Mouse (Mus musculus): ENCODE data around the gene Bax. TPM values are rescaled to one million over a fixed set of nuclear protein-coding genes. Genes with fewer than 3 reads are reported as not detected.
"Not testable (repeated sequence)": the region's sequence is repeated elsewhere in the genome, so short reads cannot be mapped to it uniquely, and the experiment has no call there.

Bax gene
- polyA plus RNA-seq, 1 experiment from 2014 or later: 185 TPM

- Histone ChIP-seq H3K27me3 (replicated peaks) (no peaks in the 10 kb centered on the region), H3K27ac (no peak overlapping the region), H3K4me2 (replicated peaks) (no peak overlapping the region), H3K9me3 (no peaks in the 10 kb centered on the region), H3K36me3 (no peaks in the 10 kb centered on the region), H3K9ac (no peak overlapping the region), H3K4me1 (replicated peaks) (0 out of 2 replicates have a peak, but pooled peaks cover 2% of the 10 kb centered on the region), H3K4me3 (replicated peaks) (no peak overlapping the region)
- 10% methylated on average over 3 of the region's 3 CpGs for WGBS
- no peak for ATAC-seq
Measured at GRCm38 (mm10) chr7:45477003-45477402, 10.3 kb upstream of the Bax start.

GRCm38 (mm10) chr7:45476453-45476852, 9.8 kb upstream of the Bax start:
- ATAC-seq: no peak
- Histone ChIP-seq H3K9me3 (no peaks in the 10 kb centered on the region), H3K4me1 (replicated peaks) (0 out of 2 replicates have a peak, but pooled peaks cover 2% of the 10 kb centered on the region), H3K4me2 (replicated peaks) (no peak overlapping the region), H3K9ac (no peak overlapping the region), H3K27me3 (replicated peaks) (no peaks in the 10 kb centered on the region), H3K4me3 (replicated peaks) (no peak overlapping the region), H3K36me3 (no peaks in the 10 kb centered on the region), H3K27ac (no peak overlapping the region)
- WGBS: 44% methylated on average over 1 of the region's 1 CpGs

- no peak overlapping the region; the same call in 1 of the 2 replicates for H3K4me3 ChIP-seq (replicated peaks)
- H3K4me1 ChIP-seq (replicated peaks): 0 out of 2 replicates have a peak, but pooled peaks cover 5% of the 10 kb centered on the region
- no peaks in the 10 kb centered on the region for H3K9me3 ChIP-seq
- H3K27ac ChIP-seq: peak overlapping the region; percentile 45; the same call in 1 of the 2 replicates
- H3K27me3 ChIP-seq (replicated peaks): no peaks in the 10 kb centered on the region
- H3K36me3 ChIP-seq: no peaks in the 10 kb centered on the region
- peak overlapping the region; percentile 51 for H3K4me2 ChIP-seq (replicated peaks)
- WGBS: 56% methylated on average over 16 of the region's 16 CpGs
- ATAC-seq: peak; percentile 79
- H3K9ac ChIP-seq: no peak overlapping the region
Measured at GRCm38 (mm10) chr7:45475291-45475969, 8.7 kb upstream of the Bax start.

- no peaks in the 10 kb centered on the region for H3K36me3 ChIP-seq
- H3K9ac ChIP-seq: no peak overlapping the region
- no peaks in the 10 kb centered on the region for H3K9me3 ChIP-seq
- H3K27ac ChIP-seq: no peak overlapping the region
- WGBS: 9% methylated on average over 3 of the region's 3 CpGs
- ATAC-seq: no peak
- H3K4me2 ChIP-seq (replicated peaks): no peak overlapping the region
- H3K27me3 ChIP-seq (replicated peaks): no peaks in the 10 kb centered on the region
- H3K4me3 ChIP-seq (replicated peaks): no peak overlapping the region
- peaks cover 11% of the 10 kb centered on the region for H3K4me1 ChIP-seq (replicated peaks)
Measured at GRCm38 (mm10) chr7:45470869-45471268, 4.2 kb upstream of the Bax start.

GRCm38 (mm10) chr7:45467090-45467670, 482 bp upstream of the Bax start:
- WGBS: 28% methylated on average over 7 of the region's 7 CpGs
- Histone ChIP-seq H3K4me1 (replicated peaks) (peaks cover 18% of the 10 kb centered on the region), H3K4me2 (replicated peaks) (peak overlapping the region; percentile 89), H3K4me3 (replicated peaks) (peak overlapping the region; percentile 86), H3K27me3 (replicated peaks) (no peaks in the 10 kb centered on the region), H3K36me3 (peaks cover 16% of the 10 kb centered on the region), H3K27ac (no peak overlapping the region), H3K9ac (peak overlapping the region; percentile 90; the same call in 1 of the 2 replicates), H3K9me3 (no peaks in the 10 kb centered on the region)
- peak; percentile 48; the same call in 1 of the 2 replicates for ATAC-seq

- H3K4me1 ChIP-seq (replicated peaks): peaks cover 28% of the 10 kb centered on the region
- H3K27me3 ChIP-seq (replicated peaks): no peaks in the 10 kb centered on the region
- no peak for ATAC-seq
- peak overlapping the region; percentile 89 for H3K4me2 ChIP-seq (replicated peaks)
- H3K27ac ChIP-seq: 0 out of 2 replicates have a peak overlapping the region, but pooled peaks have one; percentile 58
- peak overlapping the region; percentile 86 for H3K4me3 ChIP-seq (replicated peaks)
- peak overlapping the region; percentile 90 for H3K9ac ChIP-seq
- 74% methylated on average over 9 of the region's 9 CpGs for WGBS
- H3K36me3 ChIP-seq: peaks cover 16% of the 10 kb centered on the region
- H3K9me3 ChIP-seq: no peaks in the 10 kb centered on the region
Measured at GRCm38 (mm10) chr7:45465549-45465948, 1.1 kb downstream of the Bax start.

GRCm38 (mm10) chr7:45465112-45465511, 1.6 kb downstream of the Bax start:
- no peak overlapping the region for H3K9ac ChIP-seq
- no peak for ATAC-seq
- no peak overlapping the region for H3K27ac ChIP-seq
- no peak overlapping the region for H3K4me3 ChIP-seq (replicated peaks)
- H3K27me3 ChIP-seq (replicated peaks): no peaks in the 10 kb centered on the region
- 94% methylated on average over 12 of the region's 12 CpGs for WGBS
- H3K36me3 ChIP-seq: peaks cover 16% of the 10 kb centered on the region
- H3K4me2 ChIP-seq (replicated peaks): peak overlapping the region; percentile 89
- no peaks in the 10 kb centered on the region for H3K9me3 ChIP-seq
- peaks cover 32% of the 10 kb centered on the region for H3K4me1 ChIP-seq (replicated peaks)

- no peak for ATAC-seq
- H3K27me3 ChIP-seq (replicated peaks): no peaks in the 10 kb centered on the region
- H3K4me1 ChIP-seq (replicated peaks): peaks cover 32% of the 10 kb centered on the region
- 91% methylated on average over 7 of the region's 7 CpGs for WGBS
- no peak overlapping the region for H3K27ac ChIP-seq
- no peak overlapping the region for H3K9ac ChIP-seq
- H3K4me3 ChIP-seq (replicated peaks): no peak overlapping the region
- no peak overlapping the region for H3K4me2 ChIP-seq (replicated peaks)
- no peaks in the 10 kb centered on the region for H3K9me3 ChIP-seq
- H3K36me3 ChIP-seq: peaks cover 16% of the 10 kb centered on the region
Measured at GRCm38 (mm10) chr7:45463987-45464778, 2.5 kb downstream of the Bax start.

- Histone ChIP-seq H3K36me3 (peaks cover 16% of the 10 kb centered on the region), H3K4me1 (replicated peaks) (peaks cover 38% of the 10 kb centered on the region)
- 76% methylated on average over 4 of the region's 4 CpGs for WGBS
- not testable (repeated sequence) for H3K9ac ChIP-seq; ATAC-seq; H3K9me3 ChIP-seq; H3K4me2 ChIP-seq (replicated peaks); H3K27me3 ChIP-seq (replicated peaks); H3K27ac ChIP-seq; H3K4me3 ChIP-seq (replicated peaks)
Measured at GRCm38 (mm10) chr7:45462868-45463267, 3.8 kb downstream of the Bax start.

- H3K4me3 ChIP-seq (replicated peaks): no peak overlapping the region
- H3K4me1 ChIP-seq (replicated peaks): peaks cover 43% of the 10 kb centered on the region
- H3K36me3 ChIP-seq: peaks cover 16% of the 10 kb centered on the region
- no peaks in the 10 kb centered on the region for H3K27me3 ChIP-seq (replicated peaks)
- H3K4me2 ChIP-seq (replicated peaks): no peak overlapping the region
- no peaks in the 10 kb centered on the region for H3K9me3 ChIP-seq
- no peak for ATAC-seq
- 80% methylated on average over 4 of the region's 4 CpGs for WGBS
- H3K27ac ChIP-seq: no peak overlapping the region
- H3K9ac ChIP-seq: no peak overlapping the region
Measured at GRCm38 (mm10) chr7:45462325-45462724, 4.4 kb downstream of the Bax start.

- ATAC-seq: no peak
- 71% methylated on average over 4 of the region's 4 CpGs for WGBS
- Histone ChIP-seq H3K27me3 (replicated peaks) (no peaks in the 10 kb centered on the region), H3K36me3 (peaks cover 21% of the 10 kb centered on the region), H3K9me3 (no peaks in the 10 kb centered on the region), H3K9ac (no peak overlapping the region), H3K27ac (peak overlapping the region; percentile 89), H3K4me2 (replicated peaks) (peak overlapping the region; percentile 14; the same call in 1 of the 2 replicates), H3K4me1 (replicated peaks) (peaks cover 44% of the 10 kb centered on the region), H3K4me3 (replicated peaks) (no peak overlapping the region)
Measured at GRCm38 (mm10) chr7:45461781-45462180, 4.9 kb downstream of the Bax start.

- Histone ChIP-seq H3K4me2 (replicated peaks) (peak overlapping the region; percentile 57), H3K27me3 (replicated peaks) (no peaks in the 10 kb centered on the region), H3K27ac (peak overlapping the region; percentile 89), H3K4me1 (replicated peaks) (peaks cover 44% of the 10 kb centered on the region), H3K4me3 (replicated peaks) (no peak overlapping the region), H3K9ac (no peak overlapping the region), H3K9me3 (no peaks in the 10 kb centered on the region), H3K36me3 (peaks cover 21% of the 10 kb centered on the region)
- 46% methylated on average over 5 of the region's 5 CpGs for WGBS
- ATAC-seq: peak; percentile 2
Measured at GRCm38 (mm10) chr7:45461326-45461725, 5.4 kb downstream of the Bax start.

All from intestine, embryonic 15.5 days (tissue).